Mouse (Mus musculus): ENCODE measurements around the gene Sod1.

The Sod1 gene

GRCm38 (mm10) chr16:90258950-90259349 is 38.4 kb downstream of the Sod1 start:
- DNase-seq (ENCODE audit: low spot score) = no peak

GRCm38 (mm10) chr16:90259623-90260022 is 39.1 kb downstream of the Sod1 start:
- DNase-seq (ENCODE audit: low spot score) = no peak

- no peak for DNase-seq (ENCODE audit: low spot score)
Measured at GRCm38 (mm10) chr16:90260097-90260496, 39.5 kb downstream of the Sod1 start.

GRCm38 (mm10) chr16:90261791-90262190 is 41.2 kb downstream of the Sod1 start:
- DNase-seq (ENCODE audit: low spot score) = no peak

- DNase-seq (ENCODE audit: low spot score) = no peak
Measured at GRCm38 (mm10) chr16:90264021-90264420, 43.5 kb downstream of the Sod1 start.

- no peak for DNase-seq (ENCODE audit: low spot score)
Measured at GRCm38 (mm10) chr16:90265106-90265505, 44.6 kb downstream of the Sod1 start.

- DNase-seq (ENCODE audit: low spot score) = peak; percentile 48
Measured at GRCm38 (mm10) chr16:90266581-90266980, 46.0 kb downstream of the Sod1 start.

GRCm38 (mm10) chr16:90275521-90275920 is 55.0 kb downstream of the Sod1 start:
- no peak for DNase-seq (ENCODE audit: low spot score)

All from MN1 (cell line).